Mouse (Mus musculus) heart, adult 8-10 months (tissue): Measurements from ENCODE around the gene Plbd1. TPM values are rescaled to one million over a fixed set of nuclear protein-coding genes. Genes with fewer than 3 reads are reported as not detected.

ENCODE experiments used
- DNase-seq: peaks from one replicate; pipeline ENCODE4 v3.0.0; 2022; ENCODE audit warnings: low spot score
- total RNA-seq, 4 experiments: library from RNA; stranded (reverse); gene quantifications; 2 replicates each; pipeline ENCODE4 v1.2.4; 2022

The Plbd1 gene
- total RNA-seq, 4 experiments from 2014 or later, result 48.8 to 54.9 (median 52.8) TPM

GRCm38 (mm10) chr6:136653331-136653730, 8.4 kb downstream of the Plbd1 start:
- DNase-seq, result no peak

GRCm38 (mm10) chr6:136650664-136651063, 11.1 kb downstream of the Plbd1 start:
- no peak for DNase-seq

GRCm38 (mm10) chr6:136647455-136647861, 14.3 kb downstream of the Plbd1 start:
- DNase-seq, result no peak

- DNase-seq, result no peak
These were observed 15.5 kb downstream of the Plbd1 start for GRCm38 (mm10) chr6:136646207-136646606.

- DNase-seq, result no peak
These were observed 16.0 kb downstream of the Plbd1 start for GRCm38 (mm10) chr6:136645754-136646153.

GRCm38 (mm10) chr6:136644171-136644570, 17.6 kb downstream of the Plbd1 start:
- DNase-seq, result no peak

GRCm38 (mm10) chr6:136634982-136635381, 26.7 kb downstream of the Plbd1 start:
- no peak for DNase-seq

GRCm38 (mm10) chr6:136633719-136634118, 28.0 kb downstream of the Plbd1 start:
- DNase-seq, result no peak

- DNase-seq, result no peak
These were observed 28.6 kb downstream of the Plbd1 start for GRCm38 (mm10) chr6:136633154-136633553.

- DNase-seq, result no peak
These were observed 29.7 kb downstream of the Plbd1 start for GRCm38 (mm10) chr6:136631945-136632534.

GRCm38 (mm10) chr6:136631519-136631918, 30.2 kb downstream of the Plbd1 start:
- no peak for DNase-seq

- DNase-seq, result no peak
These were observed 32.1 kb downstream of the Plbd1 start for GRCm38 (mm10) chr6:136629639-136630038.

GRCm38 (mm10) chr6:136625421-136625820, 36.3 kb downstream of the Plbd1 start:
- DNase-seq, result no peak

GRCm38 (mm10) chr6:136620361-136621139, 41.2 kb downstream of the Plbd1 start:
- peak; percentile 78 for DNase-seq

GRCm38 (mm10) chr6:136614156-136614555, 47.6 kb downstream of the Plbd1 start:
- DNase-seq, result no peak

- no peak for DNase-seq
These were observed 49.4 kb downstream of the Plbd1 start for GRCm38 (mm10) chr6:136612312-136612711.

GRCm38 (mm10) chr6:136611351-136612215, 50.1 kb downstream of the Plbd1 start:
- no peak for DNase-seq

- no peak for DNase-seq
These were observed 59.1 kb downstream of the Plbd1 start for GRCm38 (mm10) chr6:136602601-136603000.

- no peak for DNase-seq
These were observed 67.2 kb downstream of the Plbd1 start for GRCm38 (mm10) chr6:136594541-136594940.

- DNase-seq, result no peak
These were observed 71.0 kb downstream of the Plbd1 start for GRCm38 (mm10) chr6:136590739-136591138.

GRCm38 (mm10) chr6:136566002-136566401, 95.7 kb downstream of the Plbd1 start:
- DNase-seq, result no peak
